Mouse (Mus musculus) E14TG2a.4 (cell line): Measurements from ENCODE around the gene Ovol3.
"Not testable (repeated sequence)": the region's sequence is repeated elsewhere in the genome, so short reads cannot be mapped to it uniquely, and the experiment has no call there.

Experiments used
- H3K27me3 ChIP-seq: 2 replicates; pipeline ENCODE4 v1.6.1; 2014; ENCODE audit warnings: low read length, control low read depth; ENCODE audit not compliant: insufficient read depth
- H3K36me3 ChIP-seq: 2 replicates; pipeline ENCODE4 v1.6.1; 2014; ENCODE audit warnings: low read length, control low read depth; ENCODE audit not compliant: insufficient read depth
- H3K4me1 ChIP-seq: replicated peaks from 2 replicates; pipeline ENCODE4 v1.6.1; 2014; ENCODE audit warnings: low read depth, low read length, control low read depth
- H3K4me3 ChIP-seq: replicated peaks from 2 replicates; pipeline ENCODE4 v1.5.1; 2014; ENCODE audit warnings: mild to moderate bottlenecking, low read length
- H3K9me3 ChIP-seq: 2 replicates; pipeline ENCODE4 v1.6.1; 2014; ENCODE audit warnings: low read length, control low read depth
- CTCF ChIP-seq: conservative IDR thresholded peaks from 2 replicates; pipeline ENCODE4 v1.5.1; 2014; ENCODE audit warnings: low read length
- NANOG ChIP-seq: IDR thresholded peaks from 2 replicates; pipeline ENCODE4 v1.6.1; 2014; ENCODE audit warnings: borderline replicate concordance, low read length, mixed read lengths
- POU5F1 ChIP-seq: IDR thresholded peaks from 2 replicates; pipeline ENCODE4 v1.6.1; 2014; ENCODE audit warnings: low read length, borderline replicate concordance

The Ovol3 gene

DNA sequence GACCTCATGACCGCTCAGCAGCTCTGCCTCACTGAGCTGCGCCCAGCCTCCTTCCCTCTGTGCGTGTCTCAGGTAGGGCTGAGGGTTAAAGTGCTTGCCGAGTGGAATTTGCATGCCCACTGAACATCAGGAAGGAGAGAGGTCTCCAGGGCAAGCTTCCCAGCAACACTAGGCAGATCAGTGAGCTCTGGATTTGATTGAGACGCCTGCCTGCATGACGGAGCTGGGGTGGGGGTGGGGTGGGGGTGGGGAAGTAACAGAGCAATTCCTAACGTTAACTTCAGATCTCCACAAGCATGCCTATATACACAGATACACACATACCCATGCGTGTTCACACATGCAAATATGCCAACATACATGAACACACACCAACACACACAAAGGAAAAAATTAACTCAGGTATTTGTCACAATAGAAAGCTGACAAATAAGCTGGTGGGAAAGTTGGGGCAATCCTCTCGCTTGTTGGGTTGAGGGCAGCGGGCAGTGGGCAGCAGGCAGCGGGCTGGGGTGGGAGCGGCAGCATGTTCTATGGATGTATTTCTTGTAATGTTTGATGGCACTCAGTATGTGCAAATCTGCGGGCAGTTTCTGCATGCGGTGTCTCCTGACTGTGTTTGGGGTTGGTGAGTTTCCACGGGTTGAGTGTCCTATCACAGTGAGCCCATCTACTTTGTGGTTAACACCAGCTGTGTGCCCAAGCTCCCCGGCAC is 16.1 kb downstream of the Ovol3 start:
- H3K27me3 ChIP-seq, result no peaks in the 10 kb centered on the region
- no peak for TF ChIP-seq NANOG
- TF ChIP-seq POU5F1, result no peak
- no peak for TF ChIP-seq CTCF
- peak overlapping the region; percentile 75 for H3K4me3 ChIP-seq
- H3K4me1 ChIP-seq, result peaks cover 34% of the 10 kb centered on the region
- H3K36me3 ChIP-seq, result peaks cover 14% of the 10 kb centered on the region
- H3K9me3 ChIP-seq, result peaks cover 3% of the 10 kb centered on the region

DNA sequence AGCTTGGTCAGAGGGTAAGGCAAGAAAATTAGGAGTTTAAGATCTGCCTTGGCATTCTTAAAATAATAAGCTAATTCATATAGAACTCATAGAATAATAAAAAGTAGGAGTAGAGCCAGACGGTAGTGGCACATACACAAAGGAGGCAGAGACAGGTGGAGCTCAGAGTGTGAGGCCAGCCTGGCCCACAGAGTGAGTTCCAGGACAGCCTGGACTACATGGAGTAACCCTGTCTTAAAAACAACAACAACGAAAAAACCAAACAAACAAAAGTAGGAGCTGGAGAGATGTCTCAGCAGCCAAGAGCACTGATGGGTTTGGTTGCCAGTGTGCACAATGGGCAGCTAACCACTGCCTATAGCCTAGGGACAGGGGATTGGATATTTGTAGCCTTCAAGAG is 18.2 kb downstream of the Ovol3 start:
- Histone ChIP-seq H3K36me3 (peaks cover 5% of the 10 kb centered on the region; the same call in 1 of the 2 replicates), H3K4me3 (no peak overlapping the region), H3K9me3 (peaks cover 25% of the 10 kb centered on the region), H3K27me3 (no peaks in the 10 kb centered on the region), H3K4me1 (peaks cover 28% of the 10 kb centered on the region)
- TF ChIP-seq NANOG (no peak), POU5F1 (no peak), CTCF (no peak)

DNA sequence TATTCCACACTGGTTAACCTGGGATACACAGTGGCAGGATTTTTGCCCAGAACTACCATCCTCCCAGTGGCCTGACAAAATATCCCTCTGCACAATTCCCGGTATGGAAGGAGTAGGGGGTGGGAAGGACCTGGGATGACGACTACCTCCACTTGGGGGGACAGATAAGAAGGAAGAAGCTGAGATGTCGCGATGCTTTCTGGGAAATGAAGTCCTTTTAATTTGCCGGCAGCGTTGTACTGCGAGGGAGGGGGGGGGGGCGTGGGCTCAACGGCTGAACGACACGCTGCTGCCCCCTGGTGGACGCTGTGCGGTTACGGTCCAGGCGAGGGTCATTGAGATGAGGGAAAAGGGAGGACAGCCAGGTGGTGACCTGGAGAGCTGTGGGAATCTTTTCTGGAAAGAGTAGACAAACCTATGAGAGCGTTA is 18.8 kb downstream of the Ovol3 start:
- H3K9me3 ChIP-seq, result peaks cover 30% of the 10 kb centered on the region
- no peaks in the 10 kb centered on the region for H3K27me3 ChIP-seq
- no peak overlapping the region for H3K4me3 ChIP-seq
- TF ChIP-seq POU5F1 (no peak), CTCF (peak; percentile 54)
- peaks cover 5% of the 10 kb centered on the region; the same call in 1 of the 2 replicates for H3K36me3 ChIP-seq
- H3K4me1 ChIP-seq, result peaks cover 28% of the 10 kb centered on the region

DNA sequence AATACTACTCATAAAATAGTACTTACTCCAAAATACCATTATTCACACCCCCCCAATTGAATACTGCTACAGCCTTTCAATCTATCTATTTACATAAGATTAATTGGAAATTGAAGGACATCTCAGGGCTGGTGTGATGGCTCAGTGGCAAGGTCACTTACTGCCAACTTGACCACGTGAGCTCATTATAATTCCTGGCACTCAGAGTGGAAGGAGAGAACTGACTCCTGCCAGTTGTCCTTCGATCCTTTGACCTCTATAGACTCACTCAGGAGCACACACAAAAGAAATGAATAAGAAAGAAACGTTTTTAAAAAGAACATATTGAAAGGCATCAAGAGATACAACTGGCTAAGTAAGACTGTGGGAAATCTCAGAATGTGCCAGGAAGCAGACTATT is 19.6 kb downstream of the Ovol3 start:
- no peaks in the 10 kb centered on the region for H3K27me3 ChIP-seq
- H3K4me1 ChIP-seq, result peaks cover 28% of the 10 kb centered on the region
- no peak overlapping the region for H3K4me3 ChIP-seq
- TF ChIP-seq NANOG (no peak; the same call in 1 of the 2 replicates), POU5F1 (no peak), CTCF (no peak)
- peaks cover 39% of the 10 kb centered on the region for H3K9me3 ChIP-seq
- peaks cover 5% of the 10 kb centered on the region; the same call in 1 of the 2 replicates for H3K36me3 ChIP-seq

DNA sequence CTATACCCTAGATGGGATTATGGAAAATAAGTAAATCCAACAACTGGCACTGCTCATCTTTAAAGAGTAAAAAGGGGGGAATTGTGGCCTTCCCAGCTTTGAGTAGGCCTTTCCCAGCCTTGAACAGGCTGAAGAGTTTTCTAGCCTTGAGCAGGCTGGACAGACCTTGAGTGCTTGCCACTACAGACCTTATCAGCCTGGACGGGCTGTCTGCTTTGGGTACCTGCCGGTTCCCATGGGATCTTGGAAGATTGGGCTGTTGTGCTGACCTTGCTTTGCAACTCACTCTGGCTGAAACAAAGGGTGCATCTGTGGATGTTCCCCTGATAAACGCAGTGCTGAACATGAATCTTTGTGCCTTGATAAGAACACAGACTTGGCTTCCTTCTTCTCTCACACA is 21.6 kb downstream of the Ovol3 start:
- TF ChIP-seq POU5F1 (no peak), NANOG (no peak)
- peaks cover 22% of the 10 kb centered on the region for H3K4me1 ChIP-seq

DNA sequence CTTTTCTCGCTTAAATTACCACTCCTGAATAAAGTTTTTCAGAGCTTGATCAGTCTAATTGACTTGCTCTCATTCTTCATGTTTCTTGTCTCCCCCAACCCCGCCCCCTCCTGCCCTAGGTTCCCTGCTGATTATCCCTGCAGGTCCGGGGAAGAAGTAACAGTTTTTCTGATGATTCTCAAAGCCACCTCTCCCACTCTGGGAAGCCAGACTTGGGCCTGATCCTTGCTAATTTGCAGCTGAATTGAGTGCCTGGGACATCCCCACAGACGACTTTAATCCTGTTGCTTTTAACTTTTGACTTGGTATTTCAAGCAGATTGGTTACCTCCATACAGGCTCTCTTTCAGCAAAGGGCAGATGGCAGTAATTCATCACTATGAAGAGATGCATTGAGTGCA is 24.5 kb downstream of the Ovol3 start:
- H3K27me3 ChIP-seq, result no peaks in the 10 kb centered on the region
- no peak overlapping the region for H3K4me3 ChIP-seq
- TF ChIP-seq CTCF (no peak), POU5F1 (no peak), NANOG (no peak)

More for the DNA sequence above, 21.6 kb downstream of the Ovol3 start:
- Histone ChIP-seq H3K27me3 (no peaks in the 10 kb centered on the region), H3K36me3 (peaks cover 5% of the 10 kb centered on the region; the same call in 1 of the 2 replicates), H3K4me3 (no peak overlapping the region), H3K9me3 (peaks cover 40% of the 10 kb centered on the region)

DNA sequence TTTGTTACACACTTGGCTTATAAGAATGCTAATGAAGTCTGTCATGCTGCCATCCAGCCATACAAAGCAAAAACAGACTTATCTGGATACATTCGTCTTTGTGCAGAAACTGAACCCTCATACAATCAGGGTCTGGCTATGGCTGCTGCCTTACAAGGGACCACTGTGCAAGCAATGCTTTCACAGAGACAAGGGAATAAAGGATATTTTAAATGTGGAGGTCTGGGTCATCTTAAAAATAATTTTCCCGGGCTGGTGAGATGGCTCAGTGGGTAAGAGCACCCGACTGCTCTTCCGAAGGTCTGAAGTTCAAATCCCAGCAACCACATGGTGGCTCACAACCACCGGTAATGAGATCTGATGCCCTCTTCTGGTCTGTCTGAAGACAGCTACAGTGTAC is 29.2 kb downstream of the Ovol3 start:
- H3K27me3 ChIP-seq, H3K4me3 ChIP-seq, H3K36me3 ChIP-seq, H3K9me3 ChIP-seq: not testable (repeated sequence)
- H3K4me1 ChIP-seq, result peaks cover 43% of the 10 kb centered on the region

More for the DNA sequence above, 24.5 kb downstream of the Ovol3 start:
- H3K9me3 ChIP-seq, result peaks cover 40% of the 10 kb centered on the region
- H3K4me1 ChIP-seq, result peaks cover 12% of the 10 kb centered on the region
- H3K36me3 ChIP-seq, result peaks cover 5% of the 10 kb centered on the region; the same call in 1 of the 2 replicates

DNA sequence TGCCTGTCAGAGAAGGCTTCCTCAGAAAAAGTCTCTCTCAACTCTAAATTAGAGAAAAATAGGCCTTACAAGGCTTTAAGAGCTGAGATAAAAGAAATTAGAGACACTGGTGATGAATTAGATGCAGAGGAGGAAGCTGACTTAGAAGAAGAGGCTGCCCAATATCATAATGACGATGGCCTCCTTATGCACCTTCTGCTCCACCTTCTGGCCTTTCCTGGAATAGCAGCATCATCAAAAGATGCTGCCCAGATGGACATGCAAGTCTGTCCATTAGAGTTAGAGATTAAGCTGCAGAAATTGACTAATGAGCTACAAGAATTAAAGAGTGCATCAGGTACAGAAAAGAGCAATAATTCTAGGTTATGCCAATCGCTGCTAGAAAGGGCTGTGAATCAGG is 30.1 kb downstream of the Ovol3 start:
- Histone ChIP-seq H3K36me3 (no peaks in the 10 kb centered on the region), H3K27me3 (no peaks in the 10 kb centered on the region), H3K4me3 (no peak overlapping the region), H3K9me3 (no peaks in the 10 kb centered on the region), H3K4me1 (peaks cover 46% of the 10 kb centered on the region)
- TF ChIP-seq NANOG (no peak), POU5F1 (no peak), CTCF (peak; percentile 81)

DNA sequence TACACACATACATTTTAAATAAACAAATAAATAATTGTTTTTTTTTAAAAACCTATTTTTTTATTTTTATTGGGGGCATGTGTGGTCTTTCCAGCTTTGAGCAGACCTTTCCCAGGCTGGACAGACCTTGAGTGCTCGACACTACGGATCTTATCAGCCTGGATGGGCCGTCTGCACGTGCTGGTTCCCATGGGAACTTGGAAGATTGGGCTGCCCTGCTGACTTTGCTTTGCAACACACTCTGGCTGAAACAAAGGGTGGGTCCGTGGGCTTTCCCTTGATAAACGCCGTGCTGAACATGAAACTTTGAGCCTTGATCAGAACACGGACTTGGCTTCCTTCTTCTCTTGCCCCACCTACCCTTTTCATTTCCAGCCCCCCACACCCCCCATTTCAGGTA is 31.1 kb downstream of the Ovol3 start:
- peak overlapping the region; percentile 0; the same call in 1 of the 2 replicates for H3K4me3 ChIP-seq
- no peaks in the 10 kb centered on the region for H3K36me3 ChIP-seq
- no peaks in the 10 kb centered on the region for H3K9me3 ChIP-seq
- H3K27me3 ChIP-seq, result no peaks in the 10 kb centered on the region
- peaks cover 53% of the 10 kb centered on the region for H3K4me1 ChIP-seq
- TF ChIP-seq CTCF (0 out of 2 replicates have a peak, but pooled peaks have one; percentile 4), NANOG (no peak)
